Mouse (Mus musculus) kidney, postnatal 25 days (tissue): ENCODE data around the gene Gbgt1.

Source experiments
- DNase-seq, 2 experiments: peaks; one replicate each; pipeline ENCODE4 v3.0.0; 2021; ENCODE audit warnings: mixed read lengths in 2 of 2

Gene Gbgt1

DNA sequence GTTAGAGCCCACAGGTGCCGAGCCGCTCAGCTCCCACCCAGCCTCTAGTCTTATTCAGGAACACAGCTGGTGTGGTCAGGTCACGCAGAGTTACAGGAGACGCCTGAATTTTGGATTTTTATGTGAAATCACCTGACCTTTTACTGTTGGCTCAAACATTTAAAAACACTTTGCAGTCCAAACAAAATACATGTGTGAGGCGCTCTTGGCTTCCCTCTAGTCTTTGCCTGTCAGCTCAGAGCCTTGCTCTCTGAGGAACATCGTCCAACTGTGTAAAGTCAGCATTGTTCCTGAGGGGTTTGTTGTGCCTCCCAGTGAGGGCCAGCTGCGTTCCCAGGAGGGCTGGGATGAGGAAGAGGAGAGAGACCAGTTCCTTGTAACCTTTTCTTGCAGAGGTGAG, 33.6 kb downstream of the Gbgt1 start:
- no peak for DNase-seq

DNA sequence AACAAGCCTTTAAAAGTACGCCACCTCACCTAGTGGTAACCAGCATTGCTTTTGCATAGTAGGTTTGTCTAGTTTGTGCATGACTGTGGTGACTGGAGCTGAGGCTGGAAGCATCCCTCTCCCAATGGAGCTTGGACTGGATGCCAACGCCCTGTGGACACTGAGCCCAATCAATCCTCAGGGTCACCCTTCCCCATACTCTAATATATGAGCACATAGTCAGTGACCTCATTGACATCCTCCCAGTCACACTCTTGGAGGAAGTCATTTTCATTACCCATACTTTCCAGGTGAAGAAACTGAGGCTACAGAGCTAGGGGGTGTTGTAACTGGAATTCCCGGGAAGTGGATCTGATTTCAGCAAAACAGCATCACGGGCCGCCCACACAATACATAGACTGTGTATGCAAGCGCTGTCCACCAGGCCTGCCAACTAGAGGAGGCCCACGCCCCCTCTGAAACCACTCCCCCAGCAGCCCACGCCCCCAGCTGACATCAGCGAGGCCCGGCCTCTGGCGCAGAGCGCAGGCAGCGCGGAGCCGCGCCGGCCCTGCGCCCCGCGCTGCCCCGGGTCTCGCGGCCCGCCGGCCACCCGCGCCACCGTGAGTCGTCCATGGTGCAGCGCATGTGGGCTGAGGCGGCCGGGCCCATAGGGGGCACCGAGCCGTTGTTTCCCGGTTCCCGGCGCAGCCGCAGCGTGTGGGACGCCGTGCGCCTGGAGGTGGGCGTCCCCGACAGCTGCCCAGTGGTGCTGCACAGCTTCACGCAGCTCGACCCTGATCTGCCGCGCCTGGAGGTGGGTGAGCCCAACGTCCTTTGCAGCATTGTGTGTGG, 36.5 kb downstream of the Gbgt1 start:
- peak; percentile 88 to 93 for DNase-seq

DNA sequence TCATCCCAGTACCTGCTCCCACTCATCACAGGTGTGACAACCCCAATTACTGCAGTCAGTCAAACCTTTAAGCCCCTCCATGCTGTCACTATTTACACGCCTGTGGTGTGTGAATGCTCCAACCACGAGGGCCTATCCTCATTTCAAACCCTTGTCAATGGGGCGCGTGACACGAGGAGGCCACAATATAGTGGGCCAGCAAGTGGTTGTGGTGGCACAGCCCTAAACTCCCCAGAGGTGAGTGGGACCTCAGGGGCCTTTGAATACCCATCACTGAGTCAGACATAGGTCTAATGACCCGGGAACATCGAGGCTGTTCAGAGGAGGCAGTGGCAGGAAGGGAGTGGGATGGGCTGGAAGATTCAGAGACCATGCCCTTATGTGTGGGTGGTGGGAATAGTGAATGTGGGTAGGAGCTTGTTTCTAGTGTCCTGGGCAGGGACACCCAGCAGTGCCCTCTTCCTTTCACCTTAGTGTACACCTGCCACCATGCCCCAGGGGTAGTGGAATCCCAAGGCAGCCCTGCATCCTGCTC, 37.3 kb downstream of the Gbgt1 start:
- no peak for DNase-seq

DNA sequence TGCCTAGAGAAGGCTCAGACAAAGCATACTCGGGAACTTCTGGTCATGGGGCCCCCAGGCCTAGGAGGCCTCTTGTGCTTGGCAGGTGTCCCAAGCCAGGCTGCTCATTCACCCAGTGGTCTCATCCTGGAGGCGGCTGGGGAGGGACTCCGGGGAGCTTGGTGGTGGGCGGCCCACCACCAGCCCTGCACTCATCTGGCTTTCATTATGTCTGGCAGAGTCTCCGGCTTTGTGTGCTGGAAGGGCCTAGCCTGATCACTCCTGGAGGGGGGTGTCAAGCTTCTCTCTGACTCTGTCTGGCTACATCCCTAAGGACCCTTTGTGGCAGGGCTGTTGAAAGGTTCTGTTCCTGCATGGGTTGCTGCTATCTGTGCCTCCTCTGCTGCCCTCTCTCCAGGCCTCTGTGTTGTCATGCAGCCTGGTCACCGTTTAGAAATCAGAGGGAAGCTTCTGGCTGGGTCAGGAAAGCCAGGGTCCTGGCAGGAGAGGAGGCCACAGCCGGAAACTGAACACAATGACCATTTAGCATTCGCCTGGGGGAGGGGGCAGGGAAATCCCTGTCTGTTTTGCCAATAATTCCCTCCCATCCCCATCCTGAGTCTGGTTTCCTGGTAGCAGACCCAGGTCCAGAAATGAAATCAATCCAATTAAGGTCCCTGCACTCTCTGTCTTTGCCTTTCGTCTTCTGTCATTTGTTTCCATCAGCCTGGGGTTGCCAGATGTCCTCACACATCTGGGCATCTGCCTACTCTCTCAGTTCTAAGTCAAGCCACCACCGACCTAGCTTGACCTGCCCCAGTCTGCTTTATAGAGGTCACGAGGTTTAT, 38.0 kb downstream of the Gbgt1 start:
- peak; percentile 70 to 81 for DNase-seq

DNA sequence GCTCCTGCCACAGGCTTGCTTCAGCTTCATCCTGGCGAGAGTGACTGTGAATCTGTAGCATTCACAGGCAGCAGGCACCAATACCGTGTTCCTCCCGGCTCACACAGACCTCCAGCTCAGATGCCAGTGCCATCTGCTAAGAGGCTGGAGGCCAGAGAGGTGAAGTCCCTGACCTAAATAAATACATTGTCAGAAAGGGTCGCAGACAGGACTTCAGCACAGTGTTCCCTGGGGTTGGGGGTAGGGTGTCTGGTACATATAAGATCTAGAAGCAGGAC, 38.5 kb downstream of the Gbgt1 start:
- no peak for DNase-seq

DNA sequence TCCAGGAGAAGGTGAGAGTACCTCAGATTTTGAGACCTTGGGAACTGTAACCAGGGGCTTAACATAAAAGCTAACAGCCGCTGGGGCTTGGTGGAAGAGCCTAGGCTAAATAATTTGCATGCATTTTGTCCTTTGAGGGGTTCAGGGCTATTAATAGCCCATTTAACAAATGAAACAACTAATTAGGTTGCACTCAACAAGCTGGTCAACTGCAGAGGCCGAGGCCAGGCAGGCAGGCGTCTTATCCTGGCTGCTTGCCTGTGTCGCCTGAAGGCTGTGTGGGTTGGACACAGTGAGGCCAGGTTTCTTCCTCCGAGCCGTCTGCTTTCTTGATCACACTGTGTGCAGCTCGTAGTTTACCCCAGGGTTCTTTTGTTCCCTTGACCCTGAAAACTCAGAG, 39.0 kb downstream of the Gbgt1 start:
- DNase-seq = no peak

DNA sequence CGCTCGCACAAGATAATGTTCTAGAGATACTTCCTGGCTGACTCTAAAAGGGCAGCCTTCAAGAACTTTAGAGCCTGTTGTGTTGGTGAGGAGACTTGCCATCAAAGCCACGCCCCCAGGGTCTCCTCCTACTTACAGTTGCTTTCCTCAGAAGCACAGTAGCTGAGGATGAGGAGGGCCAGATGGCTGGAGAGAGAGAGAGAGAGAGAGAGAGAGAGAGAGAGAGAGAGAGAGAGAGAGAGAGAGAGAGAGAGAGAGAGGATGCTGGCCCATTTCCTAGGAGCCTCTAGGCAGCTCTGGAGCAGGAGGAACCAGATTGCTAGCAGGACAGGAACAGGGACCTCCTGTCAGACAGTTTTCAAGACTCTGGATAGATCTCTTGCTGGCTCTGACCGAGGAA, 39.5 kb downstream of the Gbgt1 start:
- no peak for DNase-seq

DNA sequence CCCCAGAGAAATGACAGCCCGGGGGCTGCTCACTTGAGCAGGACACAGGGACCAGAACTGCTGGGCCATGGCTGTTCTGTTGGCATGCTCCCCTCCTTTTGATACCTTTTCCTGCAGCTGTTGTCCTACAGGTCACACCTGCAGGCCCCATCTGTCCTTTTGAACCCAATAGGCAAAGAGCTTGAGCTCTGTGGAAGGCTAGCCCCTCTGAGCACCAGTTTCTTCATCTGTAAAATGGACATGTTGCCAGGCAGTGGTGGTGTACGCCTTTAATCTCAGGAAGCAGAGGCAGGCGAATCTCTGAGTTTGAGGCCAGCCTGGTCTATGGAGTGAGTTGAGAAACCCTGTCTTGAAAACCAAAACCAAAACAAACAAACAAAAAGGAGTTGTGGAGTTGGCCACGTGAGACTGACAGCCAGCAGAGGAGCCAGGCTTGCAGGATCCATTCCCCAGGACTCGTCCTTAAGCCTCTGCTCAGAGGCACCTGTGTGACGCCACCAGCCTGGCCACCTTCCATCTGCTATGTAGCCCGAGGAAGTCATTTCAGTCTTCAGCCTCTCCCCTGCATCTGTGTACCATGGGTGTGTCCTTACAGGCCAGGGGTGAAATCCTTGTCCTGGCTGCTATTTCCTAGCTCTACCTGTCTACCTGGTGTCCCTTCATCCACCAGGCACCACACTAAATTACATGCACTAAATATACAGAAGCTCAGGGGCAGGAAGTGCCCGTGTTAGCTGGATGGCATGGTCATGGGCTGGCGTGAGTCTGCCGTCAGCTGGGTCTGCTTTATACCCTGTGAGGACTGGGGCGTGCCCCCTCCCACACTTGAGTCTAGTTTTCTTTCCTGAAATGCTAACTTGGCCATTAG, 40.3 kb downstream of the Gbgt1 start:
- DNase-seq = no peak

DNA sequence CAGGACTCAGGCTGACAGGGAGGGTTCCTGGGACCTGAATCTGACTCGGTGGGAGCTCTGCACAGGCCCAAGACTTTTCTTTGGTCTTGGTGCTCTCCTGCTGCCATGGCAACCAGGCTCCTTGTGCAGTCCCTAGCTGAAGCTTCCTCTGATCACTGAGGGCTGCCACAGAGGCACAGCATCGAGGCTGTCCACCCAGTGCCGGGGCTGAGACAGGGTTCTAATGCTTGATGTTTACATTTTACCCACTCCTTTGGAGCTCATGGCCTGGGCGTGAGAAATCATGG, 40.9 kb downstream of the Gbgt1 start:
- DNase-seq = no peak

DNA sequence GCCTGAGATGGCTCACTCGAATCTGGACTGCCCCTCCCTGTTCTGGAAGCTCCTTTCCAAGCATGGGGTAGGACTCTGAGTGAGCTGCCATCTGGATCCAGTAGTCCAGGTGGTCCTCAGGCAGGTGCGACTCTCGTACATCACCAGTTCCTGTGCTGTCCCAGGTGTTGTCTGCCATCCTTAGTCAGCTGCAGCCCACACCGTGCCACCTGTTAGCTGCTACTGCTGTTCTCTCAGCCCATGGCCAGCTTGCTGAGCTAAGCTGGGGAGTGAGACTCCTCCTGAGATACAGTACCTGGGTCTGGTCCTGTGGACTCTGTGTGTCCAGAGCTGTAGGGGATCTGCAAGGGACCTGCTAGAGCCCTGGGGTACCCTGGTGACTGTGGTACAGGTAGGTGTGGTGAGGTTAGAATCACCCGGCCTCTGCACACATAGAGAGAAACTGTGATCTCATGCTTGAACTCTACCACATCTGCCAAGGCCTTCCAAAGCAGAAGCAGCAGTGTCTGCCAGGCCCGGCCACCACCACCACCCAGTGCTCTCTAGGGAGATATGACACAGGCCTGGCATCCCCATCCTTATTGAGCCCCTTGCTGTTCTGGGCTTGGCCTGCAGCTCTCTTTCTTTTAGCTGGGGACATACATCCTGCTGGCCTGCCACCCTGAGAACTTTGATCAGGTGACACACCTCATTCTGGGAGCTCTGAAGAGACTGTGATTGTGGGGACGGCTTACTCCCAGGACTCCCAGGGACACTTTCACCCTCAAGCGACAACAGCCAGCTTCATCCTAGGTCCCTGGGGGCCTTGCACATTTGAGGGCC, 41.5 kb downstream of the Gbgt1 start:
- DNase-seq = no peak

DNA sequence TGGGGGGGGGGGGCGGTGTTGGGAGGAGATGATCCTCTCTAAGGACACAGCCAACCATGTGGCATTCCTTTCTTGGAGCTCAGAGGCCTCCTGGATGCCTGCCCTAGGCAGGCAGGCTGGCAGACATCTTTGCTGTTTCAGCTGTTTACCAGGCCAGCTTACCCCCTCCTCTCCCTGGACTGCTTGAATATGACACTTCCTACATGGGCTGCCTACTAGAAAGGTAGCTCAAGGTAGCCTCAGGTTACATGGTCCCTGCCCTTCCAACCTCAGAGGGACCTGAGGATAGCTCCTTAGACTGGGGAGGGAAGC, 42.1 kb downstream of the Gbgt1 start:
- no peak for DNase-seq

DNA sequence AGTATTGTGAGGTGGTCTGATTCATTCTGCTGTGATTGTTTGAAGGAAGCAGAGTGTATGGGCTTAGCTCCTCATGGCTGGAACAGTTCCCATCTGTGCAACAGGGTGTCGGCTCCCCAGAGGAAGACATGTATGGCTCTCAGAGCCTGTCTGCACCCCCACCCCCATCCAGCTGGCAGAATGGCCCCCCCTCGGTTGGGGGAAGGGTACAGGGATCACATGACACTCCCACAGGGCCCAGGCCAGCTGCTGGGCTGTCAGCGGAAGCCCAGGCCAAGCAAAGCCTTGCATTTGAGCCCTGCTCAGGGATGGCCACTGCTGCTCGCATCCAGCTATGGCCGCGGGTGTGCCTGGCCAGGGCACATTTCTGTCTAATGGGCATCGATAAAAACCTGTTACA, 42.5 kb downstream of the Gbgt1 start:
- DNase-seq = peak; percentile 53 to 73

DNA sequence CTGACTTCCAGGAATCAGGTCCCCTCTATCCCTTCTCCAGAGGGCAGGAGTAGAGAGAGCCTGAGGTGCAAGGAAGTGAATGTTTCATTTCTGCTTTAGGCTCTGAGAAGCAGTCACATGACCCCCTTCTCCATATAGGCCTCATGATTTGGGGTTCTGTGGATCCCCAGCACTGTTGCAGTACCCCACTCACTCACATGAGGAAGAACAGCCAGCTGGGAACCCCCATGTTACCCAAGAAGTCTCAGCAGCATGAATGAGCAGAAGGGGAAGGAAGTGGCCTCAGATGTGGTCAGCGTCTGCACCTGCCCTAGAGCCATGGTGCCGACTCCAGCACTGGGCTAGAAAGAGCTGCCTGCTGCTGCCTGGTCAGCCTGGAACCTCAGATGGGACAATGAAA, 43.3 kb downstream of the Gbgt1 start:
- no peak for DNase-seq

DNA sequence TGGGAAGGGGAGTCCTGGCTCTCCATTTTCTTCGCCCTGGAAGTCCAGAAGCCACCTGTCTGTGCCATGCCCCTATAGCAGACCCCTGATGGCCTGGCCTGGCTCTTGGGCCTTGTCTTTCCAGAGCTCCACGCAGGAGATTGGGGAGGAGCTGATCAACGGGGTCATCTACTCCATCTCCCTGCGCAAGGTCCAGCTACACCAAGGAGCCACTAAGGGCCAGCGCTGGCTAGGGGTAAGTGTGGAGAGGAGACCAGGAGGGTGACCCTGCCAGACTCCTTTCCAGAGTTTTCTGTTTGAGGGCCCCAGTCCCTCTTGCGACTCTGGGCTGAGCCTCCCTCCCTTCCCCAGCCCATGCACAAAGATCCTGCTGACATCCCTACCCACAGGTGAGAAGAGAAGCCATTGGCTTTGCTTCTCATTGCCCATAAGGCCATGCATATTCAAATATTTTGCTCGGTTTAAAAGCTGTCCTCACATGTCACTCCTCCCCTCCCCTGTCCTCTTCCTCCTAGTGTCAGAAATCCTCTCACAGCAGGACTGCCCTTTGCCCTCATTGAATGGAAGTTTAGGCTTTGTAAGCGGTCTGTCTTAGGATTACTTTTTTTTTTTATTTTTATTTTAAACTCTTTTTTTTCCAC, 44.0 kb downstream of the Gbgt1 start:
- DNase-seq = no peak

DNA sequence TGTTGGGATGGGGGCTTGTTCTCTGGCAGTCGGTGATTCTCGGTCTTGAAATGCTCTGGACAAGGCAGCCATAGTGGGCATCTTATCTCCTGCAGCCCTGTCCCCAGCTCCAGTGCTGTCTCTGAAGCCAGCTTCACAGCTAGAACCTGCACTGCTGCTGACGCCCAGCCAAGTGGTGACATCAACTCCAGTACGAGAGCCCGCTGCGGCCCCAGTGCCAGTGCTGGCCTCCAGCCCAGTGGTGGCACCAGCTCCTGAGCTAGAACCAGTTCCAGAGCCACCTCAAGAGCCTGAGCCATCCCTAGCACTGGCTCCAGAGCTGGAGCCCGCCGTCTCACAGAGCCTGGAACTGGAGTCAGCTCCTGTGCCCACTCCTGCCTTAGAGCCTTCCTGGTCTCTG, 47.2 kb downstream of the Gbgt1 start:
- no peak for DNase-seq

DNA sequence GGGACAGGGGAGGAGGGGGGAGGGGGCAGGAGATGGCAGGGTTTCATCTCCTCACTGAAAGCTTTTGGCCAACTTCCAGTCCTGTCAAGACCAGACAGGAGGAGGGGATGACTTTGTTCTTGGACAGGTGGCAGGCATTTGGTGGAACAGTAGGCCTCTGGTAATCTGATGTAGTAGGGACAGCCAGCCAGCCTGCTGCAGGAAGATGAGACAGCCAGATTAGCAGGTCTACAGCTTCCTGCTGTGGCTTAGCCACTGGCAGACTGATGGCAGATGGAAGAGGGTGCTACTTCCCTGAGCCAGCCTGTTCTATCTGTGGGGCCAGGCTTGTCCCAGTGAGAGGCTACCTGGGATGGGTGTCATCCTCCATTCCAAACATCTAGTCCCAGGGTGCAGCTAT, 49.3 kb downstream of the Gbgt1 start:
- DNase-seq = no peak

DNA sequence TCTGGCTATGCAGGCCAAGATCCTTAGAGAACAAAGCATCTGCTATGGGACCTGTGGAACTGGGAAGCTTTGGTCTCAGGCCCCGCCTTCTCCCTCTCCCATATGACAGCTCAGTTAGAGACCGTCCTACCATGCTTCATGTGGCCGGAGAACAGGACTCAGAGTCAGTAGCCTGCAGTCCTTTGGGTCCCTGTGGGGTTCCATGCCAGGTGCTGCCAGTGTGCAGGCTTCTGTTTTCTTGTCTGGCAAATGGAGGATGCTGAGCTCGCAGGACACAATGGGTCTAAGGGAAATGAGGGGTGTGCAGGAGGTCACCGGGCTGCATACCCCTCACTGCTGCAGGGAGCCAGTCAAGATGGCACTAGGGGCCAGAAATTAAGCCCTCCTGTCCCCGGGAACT, 49.9 kb downstream of the Gbgt1 start:
- no peak for DNase-seq

DNA sequence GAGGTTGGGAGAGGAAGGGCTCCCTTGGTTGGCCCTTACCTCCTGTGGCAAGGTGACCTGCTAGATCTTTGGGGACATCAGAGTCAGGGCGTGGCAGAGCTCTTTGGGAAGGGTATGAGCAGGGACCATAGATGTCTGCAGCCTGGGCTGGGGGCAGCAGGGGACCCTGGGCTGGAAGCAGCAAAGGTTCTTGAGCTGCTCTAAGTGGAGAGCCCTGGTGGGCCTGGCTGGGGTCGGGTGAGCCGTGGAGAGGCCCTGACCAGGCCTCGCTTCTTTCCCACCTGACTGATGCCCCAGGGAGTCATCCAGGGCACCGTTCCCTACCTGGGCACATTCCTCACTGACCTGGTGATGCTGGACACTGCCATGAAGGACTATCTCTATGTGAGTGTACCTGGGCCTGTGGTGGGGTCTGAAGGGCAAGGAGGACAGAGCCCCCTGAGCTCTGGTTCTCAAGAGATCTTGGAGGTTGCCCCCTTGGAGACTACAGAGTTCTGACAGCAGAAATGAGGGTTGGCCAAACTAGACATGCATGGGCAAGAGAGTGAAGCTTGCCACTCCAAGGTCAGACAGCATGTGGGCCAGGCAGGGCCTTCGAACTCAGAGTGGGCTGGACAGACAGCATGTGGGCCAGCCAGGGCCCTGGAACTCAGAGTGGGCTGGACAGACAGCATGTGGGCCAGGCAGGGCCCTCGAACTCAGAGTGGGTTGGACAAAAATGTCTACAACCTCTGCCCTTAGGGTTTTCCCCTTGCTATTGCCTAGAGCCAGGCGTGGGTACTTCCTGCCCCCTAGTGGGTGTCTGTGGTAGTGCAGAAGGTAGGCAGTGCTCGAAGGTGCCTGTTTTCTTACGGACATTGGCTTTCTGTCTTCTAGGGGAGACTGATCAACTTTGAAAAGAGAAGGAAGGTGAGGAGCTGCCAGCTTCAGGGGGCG, 50.8 kb downstream of the Gbgt1 start:
- DNase-seq = peak; percentile 86 to 93

DNA sequence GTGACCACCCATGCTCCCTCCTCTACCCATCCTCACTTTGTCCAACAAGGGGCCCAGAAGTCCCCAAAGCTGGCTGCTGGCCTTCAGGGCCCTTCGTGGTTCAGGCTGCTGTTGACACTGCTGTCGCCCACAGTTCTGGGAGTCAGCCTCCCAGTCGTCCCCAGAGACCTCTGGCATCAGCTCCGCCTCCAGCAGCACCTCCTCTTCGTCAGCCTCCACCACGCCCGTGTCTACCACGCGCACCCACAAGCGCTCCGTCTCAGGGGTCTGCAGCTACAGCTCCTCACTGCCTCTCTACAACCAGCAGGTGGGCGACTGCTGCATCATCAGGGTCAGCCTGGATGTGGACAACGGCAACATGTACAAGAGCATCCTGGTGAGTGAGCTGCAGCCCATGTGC, 52.5 kb downstream of the Gbgt1 start:
- no peak for DNase-seq

DNA sequence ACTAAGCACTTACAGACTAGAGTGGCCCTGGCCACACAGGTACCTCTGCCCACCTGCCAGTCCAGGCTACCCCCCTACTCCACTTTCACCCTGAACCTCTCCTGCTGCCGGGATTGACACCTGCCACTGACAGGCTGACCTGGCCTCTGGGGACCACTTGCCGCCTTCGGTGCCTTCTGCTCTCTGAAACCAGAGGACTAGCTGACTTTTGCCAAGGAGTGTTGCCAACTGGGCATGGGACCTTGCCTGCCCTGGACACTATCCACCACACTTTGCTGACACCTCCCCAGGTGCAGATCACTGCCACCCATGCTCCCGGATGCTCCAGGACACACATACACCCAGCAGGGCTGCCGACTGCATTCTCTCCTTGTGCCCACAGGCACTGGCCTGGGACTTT, 55.6 kb downstream of the Gbgt1 start:
- no peak for DNase-seq
